Mouse (Mus musculus) small intestine, adult 2 months (tissue): ENCODE data around the gene Hspb1.

Experiments used
- CTCF ChIP-seq: fragments of 200-500 bp; IDR thresholded peaks from 2 replicates; pipeline ENCODE4 v1.5.1; 2012; ENCODE audit warnings: low read depth, mild to moderate bottlenecking, control low read depth, inconsistent platforms, low read length, moderate library complexity, mixed read lengths; ENCODE audit not compliant: insufficient replicate concordance, insufficient read length; ENCODE audit errors: extremely low read depth
- POLR2A ChIP-seq: fragments of 200-500 bp; IDR thresholded peaks from 2 replicates; pipeline ENCODE4 v1.6.1; 2012; ENCODE audit warnings: low read depth, mild to moderate bottlenecking, control low read depth, inconsistent platforms, low read length, moderate library complexity

DNA sequence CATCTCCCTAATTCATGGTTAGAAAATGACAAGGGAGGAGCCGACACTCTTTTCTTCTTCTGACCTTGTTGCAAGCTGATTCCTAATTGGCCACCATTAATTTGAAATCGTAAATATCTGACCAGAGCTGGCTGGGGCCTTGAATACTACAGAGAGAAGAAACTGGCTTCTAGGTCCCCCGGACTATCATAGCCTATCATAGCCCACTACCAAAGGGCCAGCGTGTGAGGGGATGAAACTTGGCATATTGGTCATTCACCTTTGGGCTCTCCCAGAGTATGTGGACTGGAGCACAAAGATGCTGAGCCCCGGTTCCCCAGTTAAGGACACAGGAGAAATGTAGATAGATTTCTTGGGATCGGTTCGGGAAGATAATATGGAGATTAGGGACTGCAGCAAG is 15.3 kb downstream of the Hspb1 start:
- TF ChIP-seq POLR2A (no peak), CTCF (no peak)
